ENCODE assay signal across 24 mouse cellular contexts in genomic region chr1:157299559-157299958, GRCm38 (mm10).
DNase-seq lines count a peak whose midpoint lies in the region; ATAC-seq and TF ChIP-seq lines count a peak whose summit lies in the region.
"Had no signal": no experiment of that assay in that cellular context is flagged by ENCODE, and none has a peak within 500 bp of the region (broad histone marks: within the 10 kb centered on the region; RNA-seq: fewer than 3 reads in every experiment).

No protein-coding gene starts in this region.

- H3K4me3 ChIP-seq in hindbrain, postnatal 0 days (ENCODE audit: low read length), result no peak overlapping the region
- no peak overlapping the region for H3K4me3 ChIP-seq in hindbrain, embryonic 10.5 days
- no peak overlapping the region for H3K4me3 ChIP-seq in liver, postnatal 0 days (ENCODE audit: low read depth, low read length)
- H3K4me3 ChIP-seq: embryonic facial prominence, embryonic 13.5 days; hindbrain, embryonic 12.5 days; limb, embryonic 13.5 days; megakaryocyte, embryonic 14.5 days; midbrain, embryonic 15.5 days; neural tube, embryonic 15.5 days; stomach, embryonic 15.5 days had no signal

- no peaks in the 10 kb centered on the region for H3K27me3 ChIP-seq in hindbrain, postnatal 0 days (ENCODE audit: insufficient read depth, low read length)
- H3K27me3 ChIP-seq in hindbrain, embryonic 10.5 days (ENCODE audit: insufficient read depth, poor library complexity, severe bottlenecking), result no peaks in the 10 kb centered on the region
- no peaks in the 10 kb centered on the region for H3K27me3 ChIP-seq in liver, postnatal 0 days (ENCODE audit: insufficient read depth, low read length)
- H3K27me3 ChIP-seq in Patski, result no peaks in the 10 kb centered on the region
- H3K27me3 ChIP-seq: embryonic facial prominence, embryonic 13.5 days; hindbrain, embryonic 12.5 days; limb, embryonic 13.5 days; megakaryocyte, embryonic 14.5 days; midbrain, embryonic 15.5 days; neural tube, embryonic 15.5 days; stomach, embryonic 15.5 days had no signal

- no peaks in the 10 kb centered on the region for H3K36me3 ChIP-seq in hindbrain, postnatal 0 days (ENCODE audit: insufficient read depth, low read length)
- H3K36me3 ChIP-seq in hindbrain, embryonic 10.5 days, result peaks cover 12% of the 10 kb centered on the region; the same call in 1 of the 2 replicates
- H3K36me3 ChIP-seq in liver, postnatal 0 days (replicated peaks; ENCODE audit: insufficient read depth, low read length), result no peaks in the 10 kb centered on the region
- H3K36me3 ChIP-seq: limb, embryonic 13.5 days; midbrain, embryonic 15.5 days; neural tube, embryonic 15.5 days; stomach, embryonic 15.5 days had no signal

- no peaks in the 10 kb centered on the region for H3K9me3 ChIP-seq in hindbrain, postnatal 0 days (ENCODE audit: low read length)
- no peaks in the 10 kb centered on the region for H3K9me3 ChIP-seq in hindbrain, embryonic 10.5 days
- no peaks in the 10 kb centered on the region for H3K9me3 ChIP-seq in liver, postnatal 0 days (ENCODE audit: low read length)
- H3K9me3 ChIP-seq: embryonic facial prominence, embryonic 13.5 days; hindbrain, embryonic 12.5 days; limb, embryonic 13.5 days; midbrain, embryonic 15.5 days; neural tube, embryonic 15.5 days; stomach, embryonic 15.5 days had no signal

- no peak overlapping the region for H3K4me2 ChIP-seq in hindbrain, postnatal 0 days (ENCODE audit: low read depth, low read length)
- H3K4me2 ChIP-seq in liver, postnatal 0 days (ENCODE audit: low read depth, low read length), result no peak overlapping the region
- H3K4me2 ChIP-seq: embryonic facial prominence, embryonic 13.5 days; hindbrain, embryonic 12.5 days; limb, embryonic 13.5 days; midbrain, embryonic 15.5 days; neural tube, embryonic 15.5 days; stomach, embryonic 15.5 days had no signal

- ATAC-seq in hindbrain, postnatal 0 days, result no peak
- no peak for ATAC-seq in liver, postnatal 0 days
- ATAC-seq in Patski, result no peak
- ATAC-seq in frontal cortex, adult (ENCODE audit: low TSS enrichment), result no peak
- ATAC-seq: intestine, embryonic 16.5 days; midbrain, embryonic 15.5 days had no signal

- CTCF ChIA-PET in Patski (lab: Charles Lee), result interaction anchor here (0.7 to 5.0 kb wide), 19 partner anchors 10 to 238 kb away, joined by 3 to 44 read pairs (median 4); partner anchors contain the start of gene Sec16b

- no peak for TF ChIP-seq EP300 in liver, postnatal 0 days (IDR thresholded peaks at IDR 0.05; ENCODE audit: low read depth)

- H3K27ac ChIP-seq in hindbrain, postnatal 0 days, result no peak overlapping the region
- no peak overlapping the region for H3K27ac ChIP-seq in hindbrain, embryonic 10.5 days
- no peak overlapping the region for H3K27ac ChIP-seq in liver, postnatal 0 days (ENCODE audit: low read depth)
- H3K27ac ChIP-seq: embryonic facial prominence, embryonic 13.5 days; hindbrain, embryonic 12.5 days; limb, embryonic 13.5 days; liver, embryonic 14.5 days; midbrain, embryonic 15.5 days; neural tube, embryonic 15.5 days; stomach, embryonic 15.5 days had no signal

- no peak overlapping the region for H3K9ac ChIP-seq in hindbrain, postnatal 0 days (replicated peaks; ENCODE audit: low read length)
- H3K9ac ChIP-seq in liver, postnatal 0 days (replicated peaks), result no peak overlapping the region
- H3K9ac ChIP-seq: embryonic facial prominence, embryonic 13.5 days; hindbrain, embryonic 12.5 days; limb, embryonic 13.5 days; liver, embryonic 14.5 days; midbrain, embryonic 15.5 days; neural tube, embryonic 15.5 days; stomach, embryonic 15.5 days had no signal

- TF ChIP-seq CTCF in hindbrain, postnatal 0 days (IDR thresholded peaks at IDR 0.05; ENCODE audit: low read depth), result peak; percentile 46
- TF ChIP-seq CTCF in liver, postnatal 0 days (IDR thresholded peaks at IDR 0.05; ENCODE audit: low read depth), result peak; percentile 22; the same call in 1 of the 2 replicates
- TF ChIP-seq CTCF in Patski (IDR thresholded peaks at IDR 0.05), result peak; percentile 33

- 81% methylated on average over 2 of the region's 2 CpGs for WGBS in hindbrain, postnatal 0 days
- WGBS in hindbrain, embryonic 10.5 days, result 92% methylated on average over 2 of the region's 2 CpGs
- WGBS in liver, postnatal 0 days (ENCODE audit: insufficient replicate concordance), result 79% methylated on average over 2 of the region's 2 CpGs

- peak; percentile 21 for DNase-seq in cerebellum, adult 9-10 months
- DNase-seq in cerebellum, adult 8-10 months, result no peak
- DNase-seq in hindbrain, postnatal 0 days (ENCODE audit: low spot score), result no peak
- DNase-seq in hindbrain, embryonic 10.5 days (ENCODE audit: low spot score), result no peak
- DNase-seq in liver, postnatal 0 days, result no peak
- DNase-seq in liver (no peak), Patski (ENCODE audit: low read depth, low spot score) (no peak)
- DNase-seq: adrenal gland, postnatal 10 days; cerebellum, postnatal 14 days; gastrocnemius, postnatal 25 days; layer of hippocampus, adult 9-11 months; lung, postnatal 14 days; right cerebral cortex, postnatal 14 days; thymus, adult 2 months had no signal

- in situ Hi-C loops in Patski (cut with MboI; ENCODE audit: low pct_unique_long_range_greater_than_20kb), result loop anchor here (5.0 to 10.0 kb wide), 3 partner anchors 113 to 238 kb away; partner anchors contain the start of gene Rasal2

- no peaks in the 10 kb centered on the region for H3K4me1 ChIP-seq in hindbrain, postnatal 0 days (ENCODE audit: insufficient read depth, low read length)
- no peaks in the 10 kb centered on the region for H3K4me1 ChIP-seq in hindbrain, embryonic 10.5 days (replicated peaks)
- H3K4me1 ChIP-seq in liver, postnatal 0 days (ENCODE audit: insufficient read depth), result no peaks in the 10 kb centered on the region
- H3K4me1 ChIP-seq: embryonic facial prominence, embryonic 13.5 days; hindbrain, embryonic 12.5 days; limb, embryonic 13.5 days; megakaryocyte, embryonic 14.5 days; midbrain, embryonic 15.5 days; neural tube, embryonic 15.5 days; stomach, embryonic 15.5 days had no signal

- POLR2A ChIA-PET in Patski (lab: Charles Lee), result no interaction called here
